Mouse (Mus musculus): ENCODE results near the gene Ncor1.
"Not testable (repeated sequence)": the region's sequence is repeated elsewhere in the genome, so short reads cannot be mapped to it uniquely, and the experiment has no call there.

Ncor1 gene

GRCm38 (mm10) chr11:62463225-62463915, 5.0 kb upstream of the Ncor1 start:
- in situ Hi-C loops (cut with MboI; ENCODE audit: unreplicated experiment in 2 of 2) = no loop called here

GRCm38 (mm10) chr11:62462529-62462928, 4.2 kb upstream of the Ncor1 start:
- in situ Hi-C loops (cut with MboI; ENCODE audit: unreplicated experiment in 2 of 2) = not testable (repeated sequence)

- in situ Hi-C loops (cut with MboI; ENCODE audit: unreplicated experiment in 2 of 2) = loop anchor here in 1 of 2 experiments (10.0 kb wide), 1 partner anchor 86 kb away; no protein-coding TSS in a partner anchor
These were observed 439 bp upstream of the Ncor1 start for GRCm38 (mm10) chr11:62458780-62459179.

GRCm38 (mm10) chr11:62457891-62458270, 460 bp downstream of the Ncor1 start:
- in situ Hi-C loops (cut with MboI; ENCODE audit: unreplicated experiment in 2 of 2) = loop anchor here in 1 of 2 experiments (10.0 kb wide), 1 partner anchor 87 kb away; no protein-coding TSS in a partner anchor

- in situ Hi-C loops (cut with MboI; ENCODE audit: unreplicated experiment in 2 of 2) = loop anchor here in 1 of 2 experiments (10.0 kb wide), 1 partner anchor 87 kb away; no protein-coding TSS in a partner anchor
These were observed 975 bp downstream of the Ncor1 start for GRCm38 (mm10) chr11:62457241-62457890.

- in situ Hi-C loops (cut with MboI; ENCODE audit: unreplicated experiment in 2 of 2) = loop anchor here in 1 of 2 experiments (10.0 kb wide), 1 partner anchor 88 kb away; no protein-coding TSS in a partner anchor
These were observed 1.7 kb downstream of the Ncor1 start for GRCm38 (mm10) chr11:62456483-62457172.

GRCm38 (mm10) chr11:62456021-62456482, 2.3 kb downstream of the Ncor1 start:
- in situ Hi-C loops (cut with MboI; ENCODE audit: unreplicated experiment in 2 of 2) = loop anchor here in 1 of 2 experiments (10.0 kb wide), 1 partner anchor 89 kb away; no protein-coding TSS in a partner anchor

GRCm38 (mm10) chr11:62455193-62455592, 3.1 kb downstream of the Ncor1 start:
- in situ Hi-C loops (cut with MboI; ENCODE audit: unreplicated experiment in 2 of 2) = loop anchor here in 1 of 2 experiments (10.0 kb wide), 1 partner anchor 90 kb away; no protein-coding TSS in a partner anchor

- in situ Hi-C loops (cut with MboI; ENCODE audit: unreplicated experiment in 2 of 2) = no loop called here
These were observed 9.4 kb downstream of the Ncor1 start for GRCm38 (mm10) chr11:62448971-62449370.

GRCm38 (mm10) chr11:62445799-62446198, 12.5 kb downstream of the Ncor1 start:
- in situ Hi-C loops (cut with MboI; ENCODE audit: unreplicated experiment in 2 of 2) = no loop called here

GRCm38 (mm10) chr11:62440670-62441315, 17.5 kb downstream of the Ncor1 start:
- in situ Hi-C loops (cut with MboI; ENCODE audit: unreplicated experiment in 2 of 2) = no loop called here

- in situ Hi-C loops (cut with MboI; ENCODE audit: unreplicated experiment in 2 of 2) = no loop called here
These were observed 26.1 kb downstream of the Ncor1 start for GRCm38 (mm10) chr11:62432211-62432610.

- in situ Hi-C loops (cut with MboI; ENCODE audit: unreplicated experiment in 2 of 2) = no loop called here
These were observed 31.2 kb downstream of the Ncor1 start for GRCm38 (mm10) chr11:62427105-62427504.

- in situ Hi-C loops (cut with MboI; ENCODE audit: unreplicated experiment in 2 of 2) = no loop called here
These were observed 32.1 kb downstream of the Ncor1 start for GRCm38 (mm10) chr11:62426266-62426665.

GRCm38 (mm10) chr11:62424525-62424924, 33.8 kb downstream of the Ncor1 start:
- in situ Hi-C loops (cut with MboI; ENCODE audit: unreplicated experiment in 2 of 2) = no loop called here

GRCm38 (mm10) chr11:62415026-62415425, 43.3 kb downstream of the Ncor1 start:
- in situ Hi-C loops (cut with MboI; ENCODE audit: unreplicated experiment in 2 of 2) = no loop called here

GRCm38 (mm10) chr11:62409611-62410010, 48.7 kb downstream of the Ncor1 start:
- in situ Hi-C loops (cut with MboI; ENCODE audit: unreplicated experiment in 2 of 2) = no loop called here

- in situ Hi-C loops (cut with MboI; ENCODE audit: unreplicated experiment in 2 of 2) = no loop called here
These were observed 49.5 kb downstream of the Ncor1 start for GRCm38 (mm10) chr11:62408848-62409247.

GRCm38 (mm10) chr11:62396405-62396804, 61.9 kb downstream of the Ncor1 start:
- in situ Hi-C loops (cut with MboI; ENCODE audit: unreplicated experiment in 2 of 2) = loop anchor here (5.0 to 10.0 kb wide), 3 partner anchors 101 to 278 kb away; no protein-coding TSS in a partner anchor

- in situ Hi-C loops (cut with MboI; ENCODE audit: unreplicated experiment in 2 of 2) = no loop called here
These were observed 70.0 kb downstream of the Ncor1 start for GRCm38 (mm10) chr11:62388331-62388679.
